Mouse (Mus musculus): ENCODE measurements at regions not wholly inside any gene's neighbourhood (a gene's known extent, or its start where the extent isn't known, plus 50 kb on each side); places are given as distances from the start of the nearest gene placed in this dataset.

- no peaks in the 10 kb centered on the region for H3K36me3 ChIP-seq
- H3K4me1 ChIP-seq (replicated peaks), result no peaks in the 10 kb centered on the region
- no peaks in the 10 kb centered on the region for H3K9me3 ChIP-seq (replicated peaks)
- no peak overlapping the region for H3K4me3 ChIP-seq
- 56% methylated on average over 3 of the region's 3 CpGs for WGBS
- peaks cover 26% of the 10 kb centered on the region for H3K27me3 ChIP-seq
- no peak overlapping the region for H3K9ac ChIP-seq
- H3K4me2 ChIP-seq, result no peak overlapping the region
- H3K27ac ChIP-seq, result no peak overlapping the region
- ATAC-seq (replicated peaks; ENCODE audit: insufficient number of reproducible peaks, insufficient read depth, low FRiP score, low read depth), result no peak
Measured at GRCm38 (mm10) chr9:43930476-43930875, 112.7 kb upstream of the Thy1 start.

- no peak overlapping the region for H3K27ac ChIP-seq
- H3K4me3 ChIP-seq, result no peak overlapping the region
- WGBS, result 30% methylated on average over 18 of the region's 18 CpGs
- no peaks in the 10 kb centered on the region for H3K9me3 ChIP-seq (replicated peaks)
- no peaks in the 10 kb centered on the region for H3K4me1 ChIP-seq (replicated peaks)
- no peaks in the 10 kb centered on the region for H3K36me3 ChIP-seq
- no peak overlapping the region for H3K9ac ChIP-seq
- H3K4me2 ChIP-seq, result no peak overlapping the region
- H3K27me3 ChIP-seq, result peaks cover 30% of the 10 kb centered on the region
- ATAC-seq (replicated peaks; ENCODE audit: insufficient number of reproducible peaks, insufficient read depth, low FRiP score, low read depth), result no peak
Measured at GRCm38 (mm10) chr9:43934012-43934690, 109.0 kb upstream of the Thy1 start.

GRCm38 (mm10) chr9:43934691-43935064 is 108.5 kb upstream of the Thy1 start:
- no peaks in the 10 kb centered on the region for H3K4me1 ChIP-seq (replicated peaks)
- no peaks in the 10 kb centered on the region for H3K36me3 ChIP-seq
- H3K9me3 ChIP-seq (replicated peaks), result no peaks in the 10 kb centered on the region
- peaks cover 27% of the 10 kb centered on the region for H3K27me3 ChIP-seq
- ATAC-seq (replicated peaks; ENCODE audit: insufficient number of reproducible peaks, insufficient read depth, low FRiP score, low read depth), result no peak
- WGBS, result 14% methylated on average over 5 of the region's 5 CpGs
- no peak overlapping the region for H3K4me3 ChIP-seq
- no peak overlapping the region for H3K27ac ChIP-seq
- no peak overlapping the region for H3K4me2 ChIP-seq
- no peak overlapping the region for H3K9ac ChIP-seq

- H3K36me3 ChIP-seq, result no peaks in the 10 kb centered on the region
- 60% methylated on average over 11 of the region's 11 CpGs for WGBS
- no peak overlapping the region for H3K27ac ChIP-seq
- ATAC-seq (replicated peaks; ENCODE audit: insufficient number of reproducible peaks, insufficient read depth, low FRiP score, low read depth), result no peak
- no peak overlapping the region for H3K9ac ChIP-seq
- H3K9me3 ChIP-seq (replicated peaks), result no peaks in the 10 kb centered on the region
- no peak overlapping the region for H3K4me2 ChIP-seq
- peaks cover 15% of the 10 kb centered on the region for H3K27me3 ChIP-seq
- no peak overlapping the region for H3K4me3 ChIP-seq
- H3K4me1 ChIP-seq (replicated peaks), result peaks cover 13% of the 10 kb centered on the region
Measured at GRCm38 (mm10) chr9:43939336-43939735, 103.8 kb upstream of the Thy1 start.

GRCm38 (mm10) chr9:43942147-43942546 is 101.0 kb upstream of the Thy1 start:
- 0 out of 2 replicates have a peak, but pooled peaks cover under 1% of the 10 kb centered on the region for H3K27me3 ChIP-seq
- no peaks in the 10 kb centered on the region for H3K9me3 ChIP-seq (replicated peaks)
- no peak overlapping the region for H3K27ac ChIP-seq
- no peak overlapping the region for H3K4me2 ChIP-seq
- no peak overlapping the region for H3K9ac ChIP-seq
- no peaks in the 10 kb centered on the region for H3K36me3 ChIP-seq
- 78% methylated on average over 5 of the region's 5 CpGs for WGBS
- peaks cover 33% of the 10 kb centered on the region for H3K4me1 ChIP-seq (replicated peaks)
- ATAC-seq (replicated peaks; ENCODE audit: insufficient number of reproducible peaks, insufficient read depth, low FRiP score, low read depth), result no peak
- H3K4me3 ChIP-seq, result no peak overlapping the region

- 64% methylated on average over 6 of the region's 6 CpGs for WGBS
- H3K4me2 ChIP-seq, result no peak overlapping the region
- H3K4me3 ChIP-seq, result no peak overlapping the region
- peaks cover 33% of the 10 kb centered on the region for H3K4me1 ChIP-seq (replicated peaks)
- no peaks in the 10 kb centered on the region for H3K36me3 ChIP-seq
- no peaks in the 10 kb centered on the region for H3K27me3 ChIP-seq
- H3K9ac ChIP-seq, result no peak overlapping the region
- no peak overlapping the region for H3K27ac ChIP-seq
- no peaks in the 10 kb centered on the region for H3K9me3 ChIP-seq (replicated peaks)
- ATAC-seq (replicated peaks; ENCODE audit: insufficient number of reproducible peaks, insufficient read depth, low FRiP score, low read depth), result no peak
Measured at GRCm38 (mm10) chr9:43943522-43943921, 99.7 kb upstream of the Thy1 start.

- Histone ChIP-seq H3K27me3 (no peaks in the 10 kb centered on the region), H3K36me3 (no peaks in the 10 kb centered on the region), H3K27ac (peak overlapping the region; percentile 84), H3K4me3 (no peak overlapping the region), H3K9ac (no peak overlapping the region), H3K4me1 (replicated peaks) (peaks cover 33% of the 10 kb centered on the region), H3K9me3 (replicated peaks) (no peaks in the 10 kb centered on the region), H3K4me2 (peak overlapping the region; percentile 39)
- ATAC-seq (replicated peaks; ENCODE audit: insufficient number of reproducible peaks, insufficient read depth, low FRiP score, low read depth), result peak; percentile 86
- WGBS, result 32% methylated on average over 13 of the region's 13 CpGs
Measured at GRCm38 (mm10) chr9:43944816-43945741, 98.1 kb upstream of the Thy1 start.

GRCm38 (mm10) chr9:43945997-43946649 is 97.1 kb upstream of the Thy1 start:
- Histone ChIP-seq H3K36me3 (no peaks in the 10 kb centered on the region), H3K4me3 (no peak overlapping the region), H3K4me2 (no peak overlapping the region), H3K27me3 (no peaks in the 10 kb centered on the region), H3K4me1 (replicated peaks) (peaks cover 33% of the 10 kb centered on the region), H3K9ac (no peak overlapping the region), H3K27ac (peak overlapping the region; percentile 84), H3K9me3 (replicated peaks) (no peaks in the 10 kb centered on the region)
- ATAC-seq (replicated peaks; ENCODE audit: insufficient number of reproducible peaks, insufficient read depth, low FRiP score, low read depth), result no peak
- WGBS, result 86% methylated on average over 13 of the region's 13 CpGs

GRCm38 (mm10) chr9:43947089-43947488 is 96.1 kb upstream of the Thy1 start:
- no peak overlapping the region for H3K4me3 ChIP-seq
- H3K9ac ChIP-seq, result no peak overlapping the region
- no peak overlapping the region for H3K27ac ChIP-seq
- ATAC-seq (replicated peaks; ENCODE audit: insufficient number of reproducible peaks, insufficient read depth, low FRiP score, low read depth), result no peak
- H3K36me3 ChIP-seq, result no peaks in the 10 kb centered on the region
- WGBS, result 70% methylated on average over 5 of the region's 5 CpGs
- H3K4me1 ChIP-seq (replicated peaks), result peaks cover 28% of the 10 kb centered on the region
- H3K4me2 ChIP-seq, result no peak overlapping the region
- no peaks in the 10 kb centered on the region for H3K27me3 ChIP-seq
- H3K9me3 ChIP-seq (replicated peaks), result no peaks in the 10 kb centered on the region

- H3K4me2 ChIP-seq, result no peak overlapping the region
- 60% methylated on average over 9 of the region's 11 CpGs for WGBS
- ATAC-seq (replicated peaks; ENCODE audit: insufficient number of reproducible peaks, insufficient read depth, low FRiP score, low read depth), result no peak
- H3K9ac ChIP-seq, result no peak overlapping the region
- no peak overlapping the region for H3K4me3 ChIP-seq
- H3K36me3 ChIP-seq, result no peaks in the 10 kb centered on the region
- H3K27me3 ChIP-seq, result peaks cover 2% of the 10 kb centered on the region; the same call in 1 of the 2 replicates
- H3K9me3 ChIP-seq (replicated peaks), result no peaks in the 10 kb centered on the region
- H3K27ac ChIP-seq, result no peak overlapping the region
- H3K4me1 ChIP-seq (replicated peaks), result peaks cover 25% of the 10 kb centered on the region
Measured at GRCm38 (mm10) chr9:43947490-43948150, 95.6 kb upstream of the Thy1 start.

- no peak overlapping the region for H3K4me3 ChIP-seq
- peaks cover 11% of the 10 kb centered on the region; the same call in 1 of the 2 replicates for H3K27me3 ChIP-seq
- ATAC-seq (replicated peaks; ENCODE audit: insufficient number of reproducible peaks, insufficient read depth, low FRiP score, low read depth), result no peak
- H3K4me2 ChIP-seq, result no peak overlapping the region
- H3K36me3 ChIP-seq, result no peaks in the 10 kb centered on the region
- no peak overlapping the region for H3K9ac ChIP-seq
- no peaks in the 10 kb centered on the region for H3K4me1 ChIP-seq (replicated peaks)
- H3K9me3 ChIP-seq (replicated peaks), result no peaks in the 10 kb centered on the region
- no peak overlapping the region for H3K27ac ChIP-seq
- 30% methylated on average over 7 of the region's 7 CpGs for WGBS
Measured at GRCm38 (mm10) chr9:43953128-43953527, 90.1 kb upstream of the Thy1 start.

All from heart, embryonic 15.5 days (tissue).